Mouse (Mus musculus): Measurements from ENCODE around the gene Fam19a2.

DNA sequence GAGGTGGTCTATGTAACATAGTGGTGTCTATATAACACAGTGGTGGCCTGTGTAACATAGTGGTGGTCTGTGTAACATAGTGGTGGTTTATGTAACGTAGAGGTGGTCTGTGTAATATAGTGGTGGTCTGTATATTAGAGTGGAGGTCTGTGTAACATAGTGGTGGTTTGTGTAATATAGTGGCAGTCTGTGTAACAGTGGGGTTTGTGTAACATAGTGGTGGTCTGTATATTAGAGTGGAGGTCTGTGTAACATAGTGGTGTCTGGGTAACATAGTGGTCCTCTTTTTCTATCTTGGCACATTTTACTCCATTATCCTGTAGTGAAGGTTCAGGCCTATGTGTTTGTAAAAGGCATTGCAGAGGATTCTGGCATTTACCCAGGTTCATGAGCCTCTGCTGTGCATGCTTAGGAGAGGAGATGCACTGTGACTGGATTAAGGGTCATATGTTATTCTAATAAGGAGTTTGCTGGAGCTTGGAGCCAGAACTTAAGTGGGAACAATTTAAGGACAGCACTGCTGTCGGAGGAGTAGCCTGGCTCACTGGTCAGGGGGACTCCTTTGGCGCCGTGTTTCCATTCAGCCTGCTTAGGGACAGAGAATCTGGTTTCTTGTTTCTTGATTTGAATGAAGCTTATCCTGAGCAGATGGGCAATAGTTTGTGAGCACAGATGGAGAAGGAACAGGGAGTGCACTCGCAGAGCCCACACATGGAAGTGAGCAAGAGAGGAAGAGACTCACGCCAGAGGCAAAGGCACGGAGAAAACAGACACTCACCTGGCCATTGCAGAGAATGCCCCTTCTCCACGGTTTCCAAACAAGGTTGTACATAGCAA is 162.9 kb downstream of the Fam19a2 start:
- no peak for TF ChIP-seq CTCF (IDR thresholded peaks at IDR 0.05; ENCODE audit: low read depth, low read length)
- no peak for TF ChIP-seq POLR2A (IDR thresholded peaks at IDR 0.05; ENCODE audit: extremely low read depth, insufficient read depth, low read length)
